Mouse (Mus musculus): ENCODE data around the gene Syvn1.

GRCm38 (mm10) chr19:6047154-6047898 lies 950 bp downstream of the Syvn1 start:
- TF ChIP-seq CTCF (IDR thresholded peaks at IDR 0.05; ENCODE audit: extremely low read depth, insufficient read depth, low read length): no peak
- no peak for TF ChIP-seq POLR2A (IDR thresholded peaks at IDR 0.05; ENCODE audit: extremely low read depth, insufficient read depth, low read length)

Measured in cortical plate, adult 2 months (tissue).